Mouse (Mus musculus) myocyte (in vitro differentiated cells): ENCODE results near the gene Il6st.

ENCODE experiments used
- CEBPB ChIP-seq: IDR thresholded peaks from 2 replicates; pipeline ENCODE4 v1.6.1; 2011; ENCODE audit warnings: mild to moderate bottlenecking, moderate library complexity; ENCODE audit not compliant: poor library complexity, insufficient read depth, severe bottlenecking
- E2F4 ChIP-seq: IDR thresholded peaks from one replicate; pipeline ENCODE4 v1.6.1; 2011; ENCODE audit warnings: mild to moderate bottlenecking, control low read depth, moderate library complexity; ENCODE audit not compliant: insufficient read depth
- MAX ChIP-seq: IDR thresholded peaks from one replicate; pipeline ENCODE4 v1.6.1; 2011; ENCODE audit warnings: low read depth, mild to moderate bottlenecking, control low read depth
- MYOG ChIP-seq, 3 experiments: IDR thresholded peaks; one replicate each; pipeline ENCODE4 v1.6.1; 2011; ENCODE audit warnings: control low read depth in 2 of 3, low read depth in 2 of 3, mild to moderate bottlenecking in 2 of 3; ENCODE audit not compliant: insufficient read length in 2 of 3, control insufficient read depth in 1 of 3, insufficient read depth in 1 of 3
- POLR2A ChIP-seq: IDR thresholded peaks from one replicate; pipeline ENCODE4 v1.6.1; 2011; ENCODE audit warnings: low read depth, mild to moderate bottlenecking, control low read depth, moderate library complexity; ENCODE audit not compliant: insufficient read length
- POLR2AphosphoS2 ChIP-seq: IDR thresholded peaks from one replicate; pipeline ENCODE4 v1.6.1; 2011; ENCODE audit warnings: low read depth, control low read depth; ENCODE audit not compliant: insufficient read length
- REST ChIP-seq: IDR thresholded peaks from one replicate; pipeline ENCODE4 v1.6.1; 2011; ENCODE audit warnings: mild to moderate bottlenecking, control low read depth, moderate library complexity; ENCODE audit not compliant: insufficient read depth, insufficient read length
- TCF12 ChIP-seq: IDR thresholded peaks from one replicate; pipeline ENCODE4 v1.6.1; 2011; ENCODE audit warnings: mild to moderate bottlenecking, control low read depth; ENCODE audit not compliant: poor library complexity, insufficient read depth, severe bottlenecking
- USF1 ChIP-seq: IDR thresholded peaks from one replicate; pipeline ENCODE4 v1.6.1; 2011; ENCODE audit warnings: low read depth, mild to moderate bottlenecking, control low read depth, moderate library complexity

DNA sequence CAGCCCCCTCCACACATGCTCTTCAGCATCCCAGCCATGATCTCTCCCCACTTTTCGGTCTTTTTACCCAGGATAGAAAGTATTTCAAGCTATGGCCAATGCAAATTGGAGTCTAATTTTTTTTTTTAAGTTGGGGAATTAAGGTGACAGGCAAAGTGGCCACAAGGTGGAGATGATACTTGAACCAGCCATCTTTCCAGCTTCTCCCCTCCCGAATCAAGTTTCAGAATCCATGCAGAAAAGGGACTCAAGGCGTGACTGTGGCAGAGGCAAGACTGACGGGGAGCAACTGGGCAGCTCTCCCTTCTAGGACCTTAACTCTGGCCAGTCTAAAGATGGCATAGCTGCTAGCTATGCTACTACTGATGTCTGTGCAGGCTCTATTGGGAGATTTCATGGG lies 5.9 kb upstream of the Il6st start:
- no peak for TF ChIP-seq POLR2A
- TF ChIP-seq USF1: no peak
- TF ChIP-seq TCF12: no peak
- no peak for TF ChIP-seq POLR2AphosphoS2
- no peak for TF ChIP-seq REST
- no peak for TF ChIP-seq MAX
- no peak for TF ChIP-seq MYOG (IDR thresholded peaks at IDR 0.05; ENCODE audit: control insufficient read depth in 1 of 3, insufficient read depth in 1 of 3, insufficient read length in 2 of 3, low read depth in 2 of 3)
- TF ChIP-seq CEBPB: no peak
- TF ChIP-seq E2F4: no peak
